Mouse (Mus musculus): ENCODE measurements around the gene Zfp985.
A peak's percentile ranks its signal among the peaks of the same experiment; 100 is the strongest.
"Not testable (repeated sequence)": the region's sequence is repeated elsewhere in the genome, so short reads cannot be mapped to it uniquely, and the experiment has no call there.

Gene Zfp985

GRCm38 (mm10) chr4:147553071-147553470, at the start of gene Zfp985:
Zfp985 (plus strand) TSS chr4:147553277.
- not testable (repeated sequence) for DNase-seq (ENCODE audit: low spot score)

GRCm38 (mm10) chr4:147509174-147509573, 43.9 kb upstream of the Zfp985 start:
- no peak for DNase-seq (ENCODE audit: low spot score)

- DNase-seq (ENCODE audit: low spot score): peak; percentile 22
Observed at GRCm38 (mm10) chr4:147518981-147519380, 34.1 kb upstream of the Zfp985 start.

DNA sequence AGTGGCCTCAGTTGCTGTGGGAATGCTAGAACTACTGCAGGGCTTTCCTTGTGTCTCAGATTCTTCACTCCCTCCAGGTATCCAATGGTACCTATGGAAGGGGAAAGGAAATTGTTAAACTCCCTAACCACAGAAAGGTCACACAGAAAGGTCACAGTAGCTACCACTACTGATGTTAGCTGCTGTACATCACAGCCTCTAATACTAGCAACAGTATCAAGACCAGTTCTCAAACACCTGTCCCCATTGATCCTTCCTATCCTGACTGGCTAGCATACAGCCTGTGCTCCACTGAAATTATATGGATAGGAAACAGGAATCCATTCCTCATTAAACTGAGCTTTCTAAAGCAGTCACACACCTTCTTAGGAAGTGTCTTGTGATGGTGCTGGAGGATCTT, 33.0 kb upstream of the Zfp985 start:
- DNase-seq (ENCODE audit: low spot score): no peak

DNA sequence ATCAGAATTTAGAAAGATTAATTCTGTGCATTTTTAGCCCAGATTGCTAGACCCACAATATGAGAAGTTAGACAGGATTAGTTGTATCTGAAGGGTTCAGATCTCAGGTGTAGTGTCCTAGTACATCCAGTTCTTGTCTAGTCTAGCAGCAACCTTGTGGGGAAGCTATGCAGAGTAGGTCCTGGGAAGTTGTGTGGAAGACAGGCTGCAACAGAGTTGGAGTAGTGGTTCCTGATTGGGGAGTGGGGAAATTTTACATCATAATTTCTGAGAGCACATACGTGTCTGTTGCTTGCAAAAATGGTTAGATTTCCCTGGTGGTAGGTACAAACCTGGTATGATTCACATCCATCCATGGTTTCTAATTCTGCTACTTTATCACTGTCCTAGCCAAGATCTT, 28.0 kb upstream of the Zfp985 start:
- DNase-seq (ENCODE audit: low spot score): no peak

DNA sequence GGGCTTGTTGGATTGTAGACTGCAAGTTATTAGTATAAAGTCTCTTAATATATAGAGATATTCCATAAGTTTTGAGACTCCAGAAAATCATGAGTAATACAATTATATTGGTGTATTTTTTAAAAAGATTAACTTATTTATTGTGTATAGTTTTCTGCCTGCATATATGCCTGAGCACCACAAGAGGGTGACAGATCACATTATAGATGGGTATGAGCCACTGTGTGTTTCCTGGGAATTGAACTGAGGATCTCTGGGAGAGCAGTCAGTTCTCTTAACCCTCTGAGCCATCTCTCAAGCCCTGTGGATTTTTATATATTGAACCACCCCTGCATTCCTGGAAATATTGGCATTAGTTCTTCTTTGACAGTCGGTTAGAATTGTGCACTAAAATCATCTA, 22.7 kb upstream of the Zfp985 start:
- DNase-seq (ENCODE audit: low spot score): no peak

GRCm38 (mm10) chr4:147535916-147536315, 17.2 kb upstream of the Zfp985 start:
- DNase-seq (ENCODE audit: low spot score): not testable (repeated sequence)

- no peak for DNase-seq (ENCODE audit: low spot score)
Observed at GRCm38 (mm10) chr4:147537702-147538101, 15.4 kb upstream of the Zfp985 start.

DNA sequence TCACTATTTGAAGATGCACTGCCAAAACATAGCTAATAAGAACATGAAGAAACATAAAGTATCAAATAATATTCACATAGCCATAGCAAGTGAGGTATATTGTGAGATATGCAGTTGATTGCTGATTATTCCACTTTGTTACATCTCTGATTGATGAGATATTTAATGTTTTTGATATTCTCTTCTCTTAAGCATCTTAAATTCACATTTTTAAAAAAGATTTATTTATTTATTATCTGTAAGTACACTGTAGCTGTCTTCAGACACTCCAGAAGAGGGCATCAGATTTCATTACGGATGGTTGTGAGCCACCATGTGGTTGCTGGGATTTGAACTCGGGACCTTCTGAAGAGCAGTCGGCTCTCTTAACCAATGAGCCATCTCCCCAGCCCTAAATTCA, 13.2 kb upstream of the Zfp985 start, which contains the start of gene Gm16503:
Gene Gm16503 (plus strand): TSS at position 301 of the 400 bp plus-strand sequence.
- DNase-seq (ENCODE audit: low spot score): not testable (repeated sequence)

GRCm38 (mm10) chr4:147541105-147541504, 12.0 kb upstream of the Zfp985 start:
- DNase-seq (ENCODE audit: low spot score): no peak

DNA sequence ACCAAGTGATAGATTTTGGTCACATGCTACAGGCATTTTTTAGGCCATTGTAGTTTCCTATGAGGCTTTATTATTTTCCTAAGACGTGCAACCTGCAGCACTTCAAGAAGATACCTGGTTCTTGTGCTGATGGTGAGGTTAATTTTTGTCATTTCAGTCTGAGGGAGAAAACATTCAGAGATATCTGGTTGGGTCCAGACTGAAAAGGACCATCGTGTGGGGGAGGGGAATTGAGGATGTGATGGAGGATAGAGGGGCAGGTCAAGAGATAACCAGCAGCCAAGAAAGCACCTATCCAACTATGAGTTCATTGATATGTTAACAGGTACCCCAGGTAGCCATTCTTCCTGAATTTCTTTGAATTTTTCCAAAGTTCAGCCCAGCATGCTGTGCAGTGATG, 1.3 kb downstream of the Zfp985 start:
- DNase-seq (ENCODE audit: low spot score): not testable (repeated sequence)

DNA sequence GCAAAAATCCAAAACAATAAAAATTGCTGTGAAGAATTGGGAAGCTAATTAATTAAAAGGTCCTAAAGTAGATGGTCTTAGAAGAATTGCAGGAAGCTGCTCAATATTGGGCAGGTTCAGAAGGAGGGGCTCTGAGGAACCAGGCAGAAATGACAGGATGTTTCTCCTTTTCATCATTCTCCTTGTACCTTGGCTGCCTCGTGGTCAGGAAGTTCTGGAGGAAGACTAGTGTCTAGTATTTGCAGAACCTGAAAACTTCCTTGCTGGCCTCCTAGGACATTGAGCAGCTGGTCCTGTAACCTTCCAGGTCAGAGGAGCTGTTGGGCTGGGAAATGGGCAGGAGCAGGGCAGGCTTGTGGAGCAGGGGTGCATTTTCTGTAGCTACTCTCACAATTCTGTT, 3.8 kb downstream of the Zfp985 start:
- DNase-seq (ENCODE audit: low spot score): not testable (repeated sequence)

DNA sequence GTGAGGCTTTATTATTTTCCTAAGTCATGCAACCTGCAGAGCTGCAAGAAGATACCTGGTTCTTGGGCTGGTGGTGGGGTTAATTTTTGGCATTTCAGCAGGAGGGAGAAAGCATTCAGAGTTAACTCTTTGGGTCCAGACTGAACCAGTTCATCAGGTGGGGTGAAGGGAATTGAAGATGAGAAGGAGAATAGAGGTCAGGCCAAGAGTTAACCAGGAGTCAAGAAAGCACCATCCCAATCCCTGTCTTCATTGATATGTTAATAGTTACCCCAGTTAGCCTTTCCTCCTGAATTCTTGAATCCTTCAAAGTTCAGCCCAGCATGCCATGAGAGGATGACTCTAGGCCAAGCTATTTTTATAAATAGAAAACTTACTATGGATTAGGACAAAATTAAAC, 4.9 kb downstream of the Zfp985 start:
- DNase-seq (ENCODE audit: low spot score): not testable (repeated sequence)

DNA sequence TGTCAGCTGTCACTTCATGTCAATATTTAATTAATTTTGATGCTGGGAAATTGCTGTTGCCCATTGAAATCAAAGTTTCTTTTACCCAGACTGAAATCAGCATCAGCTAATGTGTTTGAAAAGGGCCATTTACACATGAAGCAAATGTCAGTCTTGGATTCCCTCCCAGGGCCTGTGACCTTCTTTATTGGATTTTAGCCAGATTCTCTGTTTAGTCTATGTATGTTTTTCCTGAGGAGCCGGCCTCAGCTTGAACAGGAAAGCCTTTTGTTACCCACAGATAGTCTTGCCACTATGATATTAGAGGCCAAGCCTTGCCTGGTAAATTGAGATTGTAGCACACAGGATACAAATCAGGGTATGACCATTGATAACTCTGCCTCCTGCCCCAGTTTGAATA, 6.0 kb downstream of the Zfp985 start:
- not testable (repeated sequence) for DNase-seq (ENCODE audit: low spot score)

GRCm38 (mm10) chr4:147565426-147566220, 12.5 kb downstream of the Zfp985 start:
- DNase-seq (ENCODE audit: low spot score): no peak

DNA sequence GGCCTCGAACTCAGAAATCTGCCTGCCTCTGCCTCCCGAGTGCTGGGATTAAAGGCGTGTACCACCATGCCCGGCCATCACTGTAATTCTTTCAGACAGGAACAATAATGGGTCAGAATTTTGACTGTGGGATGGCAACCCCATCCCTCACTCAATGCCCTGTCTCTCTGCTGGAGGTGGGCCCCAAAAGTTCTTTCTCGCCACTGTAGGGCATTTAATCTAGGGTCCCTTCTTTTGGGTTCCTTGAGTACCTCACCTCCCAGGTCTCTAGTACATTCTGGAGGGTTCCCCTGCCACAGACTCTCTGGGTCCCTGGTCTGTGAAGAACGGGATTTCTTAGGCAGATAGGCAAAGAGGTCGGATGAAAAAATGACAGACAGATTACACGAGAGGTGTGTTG, 18.1 kb downstream of the Zfp985 start:
- DNase-seq (ENCODE audit: low spot score): not testable (repeated sequence)

DNA sequence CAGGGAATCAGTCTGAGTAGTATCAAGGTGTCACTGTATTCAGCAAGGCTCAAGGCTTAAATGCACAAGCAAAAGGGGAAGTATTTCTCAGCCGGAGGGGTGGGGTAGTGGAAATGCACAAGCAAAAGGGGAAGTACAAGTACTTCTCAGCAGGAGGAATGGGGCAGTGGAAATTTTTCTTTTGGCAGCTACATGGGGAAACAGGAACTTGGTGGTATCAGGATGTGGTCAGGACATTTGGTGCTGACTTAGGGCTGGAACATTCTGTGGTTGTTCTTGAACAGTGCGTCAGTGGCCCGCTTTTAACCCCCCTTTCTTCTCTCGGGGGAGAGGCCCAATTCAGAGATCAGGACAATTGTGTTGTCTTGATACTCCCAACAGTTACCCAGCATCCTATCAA, 26.3 kb downstream of the Zfp985 start:
- DNase-seq (ENCODE audit: low spot score): not testable (repeated sequence)

GRCm38 (mm10) chr4:147586511-147587473, 33.7 kb downstream of the Zfp985 start:
- no peak for DNase-seq (ENCODE audit: low spot score)

DNA sequence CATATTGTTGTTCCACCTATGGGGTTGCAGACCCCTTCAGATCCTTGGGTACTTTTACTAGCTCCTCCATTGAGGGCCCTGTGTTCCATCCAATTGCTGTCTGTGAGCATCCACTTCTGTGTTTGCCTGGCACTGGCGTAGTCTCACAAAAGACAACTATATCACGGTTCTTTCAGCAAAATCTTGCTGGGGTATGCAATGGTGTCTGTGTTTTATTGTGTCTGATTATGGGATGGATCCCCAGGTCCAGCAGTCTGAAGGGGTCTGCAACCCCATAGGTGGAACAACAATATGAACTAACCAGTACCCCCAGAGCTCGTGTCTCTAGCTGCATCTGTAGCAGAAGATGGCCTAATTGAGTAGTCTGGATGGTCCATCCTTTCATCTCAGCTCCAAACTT, 41.6 kb downstream of the Zfp985 start:
- not testable (repeated sequence) for DNase-seq (ENCODE audit: low spot score)

GRCm38 (mm10) chr4:147597685-147598084, 44.6 kb downstream of the Zfp985 start:
- no peak for DNase-seq (ENCODE audit: low spot score)

DNA sequence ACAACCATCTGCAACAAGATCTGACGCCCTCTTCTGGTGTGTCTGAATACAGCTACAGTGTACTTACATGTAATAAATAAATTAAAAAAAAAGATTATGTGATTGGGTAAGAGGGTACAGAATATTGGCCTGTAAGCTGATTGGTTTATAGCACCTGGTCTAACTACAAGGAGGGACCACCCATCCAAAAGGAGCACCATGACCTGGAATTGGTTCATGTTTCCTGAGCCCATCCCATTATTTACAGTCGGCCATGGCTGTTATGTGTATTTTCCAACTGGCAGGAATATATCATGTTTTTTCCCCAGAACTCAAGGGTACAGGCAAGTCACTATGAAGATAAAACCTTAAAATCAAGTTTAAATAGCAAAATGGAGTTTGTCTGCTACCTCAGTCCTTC, 45.8 kb downstream of the Zfp985 start:
- DNase-seq (ENCODE audit: low spot score): no peak

DNA sequence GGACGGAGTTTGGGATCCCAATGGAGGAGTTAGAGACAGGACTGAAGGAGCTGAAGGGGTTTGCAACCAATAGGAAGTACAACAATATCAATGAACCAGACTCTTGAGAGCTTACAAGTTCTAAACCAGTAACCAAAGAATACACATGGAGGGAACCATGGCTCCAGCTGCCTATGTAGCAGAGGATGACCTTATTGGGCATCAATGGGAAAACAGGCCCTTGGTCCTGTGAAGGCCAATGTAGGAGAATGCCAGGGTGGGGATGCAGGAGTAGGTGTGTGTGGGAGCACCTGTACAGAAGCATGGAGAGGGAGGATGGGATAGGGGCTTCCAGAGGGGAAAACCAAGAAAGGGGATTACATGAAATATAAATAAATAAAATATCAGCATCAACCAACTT, 48.8 kb downstream of the Zfp985 start:
- DNase-seq (ENCODE audit: low spot score): no peak

GRCm38 (mm10) chr4:147603806-147604205, 50.7 kb downstream of the Zfp985 start:
- DNase-seq (ENCODE audit: low spot score): no peak

All from yolk sac, embryonic 10.5 days (tissue).